Mouse (Mus musculus) spleen, adult 2 months (tissue): ENCODE results near the gene Olfr64.

ENCODE experiments used
- CTCF ChIP-seq: fragments of 200-500 bp; IDR thresholded peaks from 2 replicates; pipeline ENCODE4 v1.5.1; 2011; ENCODE audit warnings: mild to moderate bottlenecking, inconsistent platforms; ENCODE audit not compliant: insufficient read depth, insufficient read length, insufficient replicate concordance; ENCODE audit errors: extremely low read depth
- POLR2A ChIP-seq: fragments of 200-500 bp; IDR thresholded peaks from 2 replicates; pipeline ENCODE4 v1.6.1; 2011; ENCODE audit warnings: low read depth, low read length, inconsistent platforms

DNA sequence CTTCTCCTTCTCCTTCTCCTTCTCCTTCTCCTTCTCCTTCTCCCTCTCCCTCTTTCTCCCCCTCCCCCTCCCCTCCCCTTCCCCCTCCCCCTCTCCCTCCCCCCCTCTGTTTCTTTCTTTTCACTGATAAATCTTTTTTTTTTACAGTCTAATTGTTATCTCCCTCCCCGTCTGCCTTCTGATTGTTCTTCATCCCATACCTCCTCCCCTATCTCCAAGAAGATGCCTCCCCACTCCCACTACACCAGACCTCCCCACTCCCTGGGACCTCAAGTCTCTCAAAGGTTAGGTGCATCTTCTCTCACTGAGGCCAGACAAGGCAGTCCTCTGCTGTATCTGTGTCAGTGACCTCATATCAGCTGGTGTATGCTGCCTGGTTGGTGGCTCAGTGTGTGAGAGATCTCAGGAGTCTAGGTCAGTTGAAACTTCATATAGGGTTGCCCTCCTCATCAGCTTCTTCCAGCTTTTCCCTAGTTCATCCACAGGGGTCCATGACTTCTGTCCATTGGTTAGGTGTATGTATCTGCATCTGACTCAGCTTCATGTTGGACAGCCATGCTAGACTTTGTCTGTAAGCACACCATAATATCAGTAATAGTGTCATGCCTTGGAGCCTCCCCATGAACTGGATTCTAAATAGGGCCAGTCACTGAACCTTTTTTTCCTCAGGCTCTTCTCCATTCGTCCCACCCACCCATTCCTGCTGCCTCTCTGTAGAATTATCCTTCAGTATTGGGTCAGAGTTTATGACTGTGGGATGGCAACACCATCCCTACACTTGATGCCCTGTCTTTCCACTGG lies 49.6 kb downstream of the Olfr64 start:
- no peak for TF ChIP-seq CTCF
- TF ChIP-seq POLR2A: no peak
